Mouse (Mus musculus) embryonic fibroblast, embryonic 13.5 days (primary cell): ENCODE data around the gene Ppp1r15a. TPM values are rescaled to one million over a fixed set of nuclear protein-coding genes. Genes with fewer than 3 reads are reported as not detected.
A peak's percentile ranks its signal among the peaks of the same experiment; 100 is the strongest.
"Not testable (repeated sequence)": the region's sequence is repeated elsewhere in the genome, so short reads cannot be mapped to it uniquely, and the experiment has no call there.

Experiments
- H3K27ac ChIP-seq: 2 replicates; pipeline ENCODE4 v1.5.1; 2012; ENCODE audit warnings: low read length, control low read depth, inconsistent platforms; ENCODE audit not compliant: insufficient read depth
- H3K4me1 ChIP-seq: 2 replicates; pipeline ENCODE4 v1.6.1; 2011; ENCODE audit warnings: low read length; ENCODE audit not compliant: control insufficient read depth, insufficient read depth
- H3K4me3 ChIP-seq: 2 replicates; pipeline ENCODE4 v1.5.1; 2011; ENCODE audit warnings: mild to moderate bottlenecking, control low read depth, low read length; ENCODE audit not compliant: insufficient read depth
- CTCF ChIP-seq: IDR thresholded peaks from 2 replicates; pipeline ENCODE4 v1.5.1; 2011; ENCODE audit warnings: mild to moderate bottlenecking, control low read depth, low read length, moderate library complexity, borderline replicate concordance; ENCODE audit not compliant: insufficient read depth
- POLR2A ChIP-seq: IDR thresholded peaks from 2 replicates; pipeline ENCODE4 v1.6.1; 2011; ENCODE audit warnings: low read depth, mild to moderate bottlenecking, control low read depth, low read length, moderate library complexity
- polyA plus RNA-seq: library from polyadenylated mRNA; stranded (reverse); fragments of >200 nt; gene quantifications from 2 replicates; pipeline ENCODE4 v1.2.4, GENCODE M21; 2011; ENCODE audit warnings: low read depth; ENCODE audit not compliant: missing spikeins, insufficient read length

Ppp1r15a gene
- polyA plus RNA-seq, 1 experiment: 35.9 TPM

GRCm38 (mm10) chr7:45519345-45520120 lies 6.5 kb downstream of the Ppp1r15a start:
- peaks cover 3% of the 10 kb centered on the region; the same call in 1 of the 2 replicates for H3K4me1 ChIP-seq
- TF ChIP-seq POLR2A (no peak), CTCF (no peak)
- H3K4me3 ChIP-seq: no peak overlapping the region
- no peak overlapping the region for H3K27ac ChIP-seq

GRCm38 (mm10) chr7:45518618-45519017 lies 7.5 kb downstream of the Ppp1r15a start:
- Histone ChIP-seq H3K4me1 (peaks cover 3% of the 10 kb centered on the region; the same call in 1 of the 2 replicates), H3K4me3 (no peak overlapping the region), H3K27ac (no peak overlapping the region)
- TF ChIP-seq POLR2A (no peak), CTCF (no peak)

- H3K27ac ChIP-seq, H3K4me3 ChIP-seq, H3K4me1 ChIP-seq: not testable (repeated sequence)
Measured at GRCm38 (mm10) chr7:45516846-45517245, 9.2 kb downstream of the Ppp1r15a start.

DNA sequence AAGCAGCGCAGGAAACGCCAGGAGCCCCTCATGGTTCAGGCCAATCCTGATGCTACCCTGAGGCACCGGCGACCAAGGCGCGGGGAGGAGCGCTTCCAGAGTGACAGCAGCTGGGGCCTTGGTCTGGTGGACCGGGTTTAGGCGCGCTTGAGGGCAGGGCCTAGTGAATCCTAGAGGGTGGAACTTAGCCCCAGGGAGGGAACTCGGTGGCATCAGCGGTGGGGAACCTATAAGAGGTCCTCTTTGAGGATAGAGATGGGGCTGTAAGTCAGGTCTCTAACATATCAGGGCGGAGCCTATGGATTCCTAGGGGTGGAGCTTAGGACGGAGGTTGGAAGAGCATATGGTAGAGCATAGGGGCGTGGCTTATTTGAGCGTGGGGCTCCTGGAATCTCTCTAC lies 10.6 kb downstream of the Ppp1r15a start:
- H3K4me3 ChIP-seq: no peak overlapping the region

DNA sequence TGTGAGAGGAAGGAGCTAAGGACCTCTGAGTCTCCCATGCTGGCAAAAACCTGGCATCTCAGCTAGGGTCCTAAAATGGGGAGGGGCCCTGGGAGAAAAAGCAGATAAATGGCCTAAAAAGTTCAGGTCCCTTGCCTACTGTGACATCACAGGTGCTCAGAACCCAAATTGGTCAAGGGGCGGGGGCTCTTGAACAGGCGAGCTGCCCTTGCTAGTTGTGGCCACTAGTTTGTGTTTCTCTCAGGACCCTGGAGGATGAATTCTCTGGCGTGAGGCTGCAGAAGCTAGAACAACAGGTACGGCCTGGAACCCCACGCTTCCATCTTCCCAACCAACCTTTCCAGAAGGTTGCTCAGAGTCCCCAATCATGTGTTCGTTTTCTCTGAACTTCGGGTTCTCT lies 11.7 kb downstream of the Ppp1r15a start:
- TF ChIP-seq CTCF (no peak), POLR2A (no peak)
- Histone ChIP-seq H3K4me1 (no peaks in the 10 kb centered on the region), H3K4me3 (no peak overlapping the region), H3K27ac (no peak overlapping the region)

More for the DNA sequence above, 10.6 kb downstream of the Ppp1r15a start:
- Histone ChIP-seq H3K27ac (no peak overlapping the region), H3K4me1 (no peaks in the 10 kb centered on the region)
- TF ChIP-seq CTCF (no peak), POLR2A (no peak)

DNA sequence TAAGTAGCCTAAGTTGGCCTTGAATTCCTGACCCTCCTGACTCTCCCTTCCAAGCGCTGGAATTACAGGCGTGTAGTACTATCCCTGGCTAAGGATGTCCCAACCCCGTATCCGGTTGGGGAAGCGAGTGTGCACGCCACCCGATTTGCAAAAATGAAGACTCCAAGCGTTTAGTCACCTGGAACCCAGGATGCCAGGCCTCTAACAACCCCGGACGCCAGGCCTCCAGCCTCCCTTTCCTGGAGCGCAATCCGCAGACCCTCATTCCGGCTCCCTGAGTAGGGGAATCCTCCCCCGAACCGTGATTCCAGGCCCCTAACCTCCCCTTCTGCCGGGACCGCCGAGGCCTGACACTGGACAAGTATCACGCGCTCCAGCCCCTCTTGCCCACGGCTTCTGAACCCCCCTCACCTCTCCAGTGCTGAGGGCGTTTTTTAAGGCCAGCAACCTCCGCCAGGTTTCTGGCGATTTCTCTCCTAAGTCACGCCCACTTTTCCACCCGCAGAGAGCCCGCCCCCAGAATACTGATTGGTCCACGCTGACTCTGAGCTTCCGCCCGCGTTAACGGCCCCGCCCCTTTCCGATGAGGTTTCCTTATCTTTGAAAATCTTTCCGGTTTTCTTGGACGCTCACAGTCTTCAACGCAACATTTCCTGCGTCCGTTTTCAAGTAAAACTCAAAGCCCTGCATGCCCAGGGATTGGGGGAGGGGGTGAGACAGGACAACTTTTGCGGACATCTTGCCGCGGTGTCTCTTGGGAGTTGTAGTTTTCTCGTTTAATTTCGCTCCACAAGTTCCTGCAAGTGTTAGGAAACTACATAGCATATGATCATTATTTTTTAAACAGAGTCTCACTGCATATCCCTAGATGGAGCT lies 15.9 kb downstream of the Ppp1r15a start, which contains the start of gene Nucb1:
Nucb1 (minus strand) TSS at position 495 of the 876 bp plus-strand sequence.
- peak; percentile 93 for TF ChIP-seq POLR2A
- no peak for TF ChIP-seq CTCF
- peak within 1 kb of the TSS; percentile 93 for H3K27ac ChIP-seq
- H3K4me3 ChIP-seq: peak within 1 kb of the TSS; percentile 77
- peaks cover 4% of the 10 kb centered on the region for H3K4me1 ChIP-seq

DNA sequence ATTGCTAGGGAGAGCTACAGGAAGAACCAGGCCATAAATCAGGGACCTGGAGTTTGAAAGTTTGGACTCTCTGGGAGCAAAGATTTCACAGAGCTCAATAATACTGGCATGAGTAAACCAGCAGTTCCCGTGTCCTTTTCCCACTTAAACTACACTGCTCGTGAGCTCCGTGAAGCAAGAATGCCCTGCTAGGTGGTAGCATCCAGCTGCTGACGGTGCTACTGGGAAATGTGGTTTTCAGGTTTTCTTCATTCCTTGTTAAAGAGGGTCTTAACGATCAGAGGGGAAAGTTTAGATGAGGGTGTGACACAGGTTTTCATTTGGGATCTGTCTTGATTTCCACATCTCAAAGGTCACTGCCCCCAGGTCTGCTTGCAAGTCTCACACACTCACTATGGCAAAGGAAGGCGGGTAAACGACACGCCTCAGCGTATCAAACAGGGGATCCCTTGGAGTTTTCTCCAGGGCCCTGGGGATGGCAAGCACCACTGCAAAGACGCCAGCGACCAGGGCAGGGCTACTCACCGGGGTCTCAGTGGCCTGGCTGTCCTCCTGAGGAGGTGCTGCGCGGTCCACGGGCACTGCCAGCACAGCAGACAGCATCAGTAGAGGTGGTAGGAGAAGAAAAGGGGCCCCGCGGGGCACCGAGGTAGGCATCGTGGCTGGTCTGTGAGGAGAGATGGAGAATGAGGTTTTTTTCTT lies 16.7 kb downstream of the Ppp1r15a start:
- Histone ChIP-seq H3K4me1 (peaks cover 4% of the 10 kb centered on the region), H3K27ac (no peak overlapping the region), H3K4me3 (peak overlapping the region; percentile 77)
- TF ChIP-seq POLR2A (no peak), CTCF (no peak)

GRCm38 (mm10) chr7:45508561-45508960 lies 17.5 kb downstream of the Ppp1r15a start:
- Histone ChIP-seq H3K27ac (no peak overlapping the region), H3K4me1 (peaks cover 4% of the 10 kb centered on the region), H3K4me3 (no peak overlapping the region)
- no peak for TF ChIP-seq POLR2A
- no peak for TF ChIP-seq CTCF

GRCm38 (mm10) chr7:45507583-45507982 lies 18.5 kb downstream of the Ppp1r15a start:
- no peak overlapping the region for H3K27ac ChIP-seq
- TF ChIP-seq CTCF (no peak), POLR2A (no peak)
- peaks cover 4% of the 10 kb centered on the region for H3K4me1 ChIP-seq
- no peak overlapping the region for H3K4me3 ChIP-seq
